Mouse (Mus musculus) spleen, postnatal 10 days (tissue): Measurements from ENCODE around the gene Zbtb7b.

Experiments used
- DNase-seq, 2 experiments: peaks; one replicate each; pipeline ENCODE4 v3.0.0; 2021 to 2022; ENCODE audit warnings: low spot score in 2 of 2

The Zbtb7b gene

DNA sequence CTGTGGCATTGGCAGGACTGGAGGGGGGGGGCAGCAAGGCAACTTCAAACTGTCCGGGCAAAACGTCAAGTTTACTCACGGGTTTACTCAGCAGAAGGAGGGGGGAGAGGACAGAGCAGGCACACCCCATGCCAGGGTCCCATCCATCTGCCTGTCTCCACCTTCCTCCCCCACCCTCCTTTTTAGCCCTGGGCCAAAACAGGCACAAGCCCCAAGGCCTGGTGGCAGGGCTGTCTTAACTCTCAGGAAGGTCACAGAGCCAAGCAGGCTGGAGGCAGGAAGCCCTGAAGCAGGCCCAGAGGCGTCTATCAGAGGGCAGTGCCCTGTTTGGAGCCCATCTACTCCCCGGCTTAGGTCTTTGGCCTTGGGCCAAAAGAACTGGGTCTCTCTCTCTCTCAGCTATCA is 4.5 kb downstream of the Zbtb7b start:
- peak; percentile 33 to 45 for DNase-seq

- peak; percentile 31 to 60 for DNase-seq
These were observed 5.5 kb downstream of the Zbtb7b start for GRCm38 (mm10) chr3:89388901-89389740.

- peak; percentile 34 to 38 for DNase-seq
These were observed 6.3 kb downstream of the Zbtb7b start for GRCm38 (mm10) chr3:89388134-89388881.

GRCm38 (mm10) chr3:89387632-89388031 is 6.9 kb downstream of the Zbtb7b start:
- peak; percentile 37 to 40 for DNase-seq

DNA sequence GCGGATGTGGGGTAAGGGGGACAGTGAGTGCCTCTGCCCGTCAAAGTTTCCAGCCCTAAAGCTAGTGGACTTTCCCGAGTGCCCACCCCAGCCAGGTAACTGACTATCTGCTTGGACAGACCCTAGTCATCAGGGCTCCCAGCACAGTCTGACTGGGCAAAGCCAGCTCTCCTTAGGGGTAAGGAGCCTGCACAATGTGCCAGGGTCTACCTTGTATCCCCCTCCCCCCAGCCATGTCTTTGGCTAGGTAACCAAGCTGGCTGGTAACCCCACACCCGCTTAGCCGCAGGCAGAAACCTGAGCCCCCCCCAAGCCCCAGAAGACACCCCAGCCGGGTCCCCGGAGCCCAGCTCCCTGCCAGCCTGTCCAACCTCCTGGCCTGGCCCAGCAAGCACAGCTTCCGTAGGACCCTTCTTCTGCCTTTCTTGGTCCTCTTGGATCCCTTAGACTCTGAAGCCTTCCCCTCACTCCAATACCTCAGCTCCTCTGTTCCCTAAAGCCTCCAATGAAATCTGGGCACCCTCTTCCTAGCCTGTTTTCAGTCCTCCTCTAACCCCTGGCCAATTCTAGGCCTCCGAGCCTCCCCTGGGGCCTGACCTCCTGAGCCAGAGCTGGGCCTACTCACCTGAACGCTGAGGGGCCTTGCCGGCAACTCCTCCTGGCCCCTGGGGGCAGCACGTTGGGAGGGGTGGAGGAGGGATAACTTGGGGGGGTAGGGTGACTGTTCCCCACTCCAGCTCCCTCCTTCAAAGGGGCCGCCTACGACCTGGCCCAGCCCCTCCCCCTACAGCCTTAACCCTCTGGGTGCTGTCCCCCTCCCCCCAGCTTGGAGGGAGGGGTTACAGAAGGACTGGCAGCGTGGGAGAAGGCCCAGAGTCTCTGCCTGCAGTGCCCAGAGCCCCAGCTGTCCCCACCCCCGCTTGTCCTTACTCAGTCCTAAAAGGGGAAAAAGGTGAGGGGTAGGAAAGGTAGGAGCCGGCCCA is 7.8 kb downstream of the Zbtb7b start:
- DNase-seq: peak; percentile 26 to 32

DNA sequence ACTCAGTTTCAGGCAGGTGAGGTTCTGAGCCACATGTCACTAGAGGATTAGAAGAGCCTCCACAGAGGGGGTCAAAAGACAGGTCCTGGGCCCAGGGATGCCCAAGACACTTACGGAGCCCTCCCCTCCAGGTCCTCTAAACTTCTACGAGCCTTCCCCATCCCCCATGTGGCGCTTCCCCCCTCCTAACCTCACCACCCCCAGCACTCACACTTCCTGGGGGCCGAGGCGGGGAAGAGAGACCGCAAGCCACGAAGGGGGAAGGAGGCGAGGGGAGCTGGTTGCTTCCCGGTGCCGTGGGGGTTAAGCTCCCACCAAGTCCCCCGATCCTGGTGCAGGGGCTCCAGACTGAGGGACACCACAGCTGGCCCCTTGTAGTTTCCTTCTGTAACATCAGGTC is 9.1 kb downstream of the Zbtb7b start:
- DNase-seq: peak; percentile 22 to 26

GRCm38 (mm10) chr3:89384331-89385076 is 10.1 kb downstream of the Zbtb7b start:
- peak in 1 of 2 experiments; percentile 13 for DNase-seq

GRCm38 (mm10) chr3:89383651-89384255 is 10.8 kb downstream of the Zbtb7b start:
- peak in 1 of 2 experiments; percentile 12 for DNase-seq

- no peak for DNase-seq
These were observed 11.6 kb downstream of the Zbtb7b start for GRCm38 (mm10) chr3:89382950-89383349.

DNA sequence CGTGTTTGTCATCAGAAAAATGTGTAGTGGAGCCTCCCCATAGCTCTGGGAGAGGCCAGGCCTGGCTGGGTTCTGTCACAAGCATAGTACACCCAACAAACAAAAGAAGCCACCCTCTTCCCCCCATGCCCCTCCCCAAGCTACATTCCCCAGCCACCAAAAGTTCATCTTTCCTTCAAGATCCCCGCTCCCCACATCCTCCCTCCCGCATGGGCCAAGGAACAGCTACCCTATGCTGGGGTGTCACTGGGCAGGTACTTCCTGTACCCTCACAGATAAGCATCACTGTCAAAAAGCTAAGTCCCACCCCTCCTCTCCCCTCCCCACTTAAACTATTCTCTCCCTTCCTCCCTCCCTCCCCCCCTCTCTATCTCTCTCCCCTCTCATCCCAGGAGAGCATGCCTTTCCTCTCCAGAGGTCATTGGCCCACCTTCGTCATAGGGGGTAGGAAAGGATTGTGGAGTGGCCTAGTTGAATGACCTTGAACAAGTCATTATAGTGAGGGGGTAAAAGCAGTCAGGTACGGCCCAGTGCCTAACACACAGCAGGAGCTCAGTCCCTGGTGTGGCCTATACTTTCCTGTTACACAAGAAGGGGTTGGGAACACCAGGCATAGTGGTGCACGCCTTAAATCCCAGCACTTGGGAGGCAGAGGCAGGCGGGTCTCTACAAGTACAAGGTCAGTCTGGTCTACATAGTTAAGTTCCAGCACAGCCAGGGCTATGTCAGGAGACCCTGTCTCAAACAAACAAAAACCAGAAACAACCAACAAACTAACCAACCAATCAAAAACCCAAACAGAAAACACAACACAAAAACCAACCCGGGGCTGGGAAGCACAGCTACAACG is 12.3 kb downstream of the Zbtb7b start:
- DNase-seq: no peak

GRCm38 (mm10) chr3:89381233-89381632 is 13.3 kb downstream of the Zbtb7b start:
- DNase-seq: no peak

GRCm38 (mm10) chr3:89380711-89381110 is 13.9 kb downstream of the Zbtb7b start:
- no peak for DNase-seq

DNA sequence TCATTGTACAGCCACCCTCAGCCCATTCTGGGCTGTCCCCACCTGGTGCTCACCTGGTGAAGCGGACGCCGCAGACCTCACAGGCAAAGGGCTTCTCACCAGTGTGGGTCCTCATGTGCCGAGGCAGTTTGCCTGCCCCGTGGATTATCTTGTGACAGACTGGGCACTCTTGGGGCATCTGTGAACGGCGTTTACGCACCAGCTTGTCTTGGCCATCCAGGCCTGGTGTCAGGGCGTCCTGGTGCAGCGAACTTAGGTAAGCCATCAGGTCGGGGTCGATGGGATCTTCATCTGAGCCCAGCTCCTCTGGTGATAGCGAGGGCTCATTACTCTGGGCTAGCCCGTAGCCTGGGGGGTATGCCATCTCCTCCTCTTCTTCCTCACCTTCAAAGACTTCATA is 14.3 kb downstream of the Zbtb7b start:
- DNase-seq: peak in 1 of 2 experiments; percentile 16

DNA sequence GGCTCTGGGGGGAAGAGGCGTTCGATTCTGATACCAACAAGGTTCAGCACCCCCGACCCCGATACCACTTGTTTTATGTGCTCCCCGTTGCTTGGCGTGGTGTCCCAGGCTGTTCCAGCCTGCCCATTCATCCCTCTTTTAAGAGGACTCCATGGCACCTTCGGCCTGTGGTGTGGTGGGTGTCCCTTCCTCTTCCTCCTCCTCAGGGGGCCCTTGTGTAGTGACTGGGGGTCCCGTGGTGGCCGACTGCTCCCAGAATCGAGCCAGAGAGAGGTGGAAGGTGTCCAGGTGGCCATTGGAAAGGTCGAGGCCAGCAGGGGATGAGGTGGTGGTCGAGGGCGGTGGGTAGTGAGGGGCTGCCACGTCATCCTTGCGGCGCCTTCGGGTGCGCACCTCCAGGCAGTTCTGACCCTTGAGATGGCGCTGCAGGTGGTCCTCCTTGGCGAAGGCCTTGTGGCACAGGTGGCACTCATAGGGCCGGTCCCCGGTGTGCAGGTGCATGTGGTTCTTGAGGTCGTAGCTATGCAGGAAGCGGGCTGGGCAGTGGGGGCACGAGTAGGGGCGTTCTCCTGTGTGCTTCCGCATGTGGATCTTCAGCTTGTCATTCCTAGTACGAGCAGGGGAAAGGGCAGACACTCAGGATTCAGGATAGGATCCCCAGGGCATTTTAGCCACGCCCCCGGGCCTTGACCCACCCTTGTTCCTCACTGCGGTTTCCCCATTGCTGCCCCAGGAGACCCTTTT is 15.0 kb downstream of the Zbtb7b start:
- peak in 1 of 2 experiments; percentile 32 for DNase-seq

- DNase-seq: peak; percentile 61 to 72
These were observed 16.0 kb downstream of the Zbtb7b start for GRCm38 (mm10) chr3:89378394-89379067.

- DNase-seq: no peak
These were observed 16.7 kb downstream of the Zbtb7b start for GRCm38 (mm10) chr3:89377831-89378230.

DNA sequence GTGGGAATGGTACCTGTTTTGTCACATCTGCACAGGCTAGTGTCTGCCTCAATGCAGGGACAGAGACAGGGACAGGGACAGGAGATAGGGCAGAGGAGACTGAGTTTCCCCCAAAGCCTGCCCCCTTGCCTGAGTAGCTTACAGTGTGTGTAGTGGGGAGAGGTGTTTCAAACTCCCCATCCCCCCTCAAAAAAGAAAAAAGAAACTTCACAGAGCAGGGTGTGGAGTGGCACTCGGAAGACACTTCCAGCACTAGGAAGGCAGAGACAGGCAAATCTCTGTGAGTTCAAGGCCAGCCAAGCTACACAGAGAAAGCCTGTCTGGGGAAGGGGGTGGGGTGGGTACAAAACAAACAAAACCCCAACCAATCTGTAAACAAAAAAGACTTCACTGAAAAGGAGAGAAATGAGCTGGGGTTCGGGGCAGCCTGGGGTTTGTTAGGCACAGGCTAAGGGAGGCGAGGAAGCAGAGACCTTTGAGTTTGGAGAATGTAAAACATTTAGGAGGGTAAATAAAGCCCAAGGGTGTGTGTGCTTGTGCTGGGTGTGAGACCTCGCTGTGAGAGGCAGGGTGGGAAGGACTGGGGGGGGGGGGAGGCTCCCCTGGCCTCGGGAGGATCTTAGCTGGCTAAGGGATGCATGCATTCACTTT is 20.9 kb downstream of the Zbtb7b start:
- no peak for DNase-seq

DNA sequence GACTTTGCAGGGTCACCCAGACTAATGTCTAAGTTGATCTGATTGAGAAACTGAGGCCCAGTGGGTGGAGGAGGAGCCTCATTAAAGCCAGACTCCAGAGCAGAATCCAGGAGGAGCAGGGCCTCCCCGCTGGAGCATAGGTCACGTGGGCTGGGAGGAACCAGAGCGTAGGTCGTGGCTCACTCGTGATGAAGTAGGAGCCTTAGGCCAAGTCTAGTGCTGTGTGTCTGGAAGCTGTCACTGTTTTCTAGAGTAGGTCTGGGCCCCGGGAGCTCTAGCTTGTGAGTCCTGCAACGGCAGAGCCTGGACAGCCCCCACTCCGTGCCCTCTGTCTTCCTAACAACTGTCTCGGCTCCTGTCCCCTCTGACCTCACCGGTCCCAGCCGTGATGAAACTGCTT is 27.2 kb downstream of the Zbtb7b start:
- no peak for DNase-seq
